Mouse (Mus musculus) retina, postnatal 1 day (tissue): ENCODE measurements around the gene Hk1.
"Not testable (repeated sequence)": the region's sequence is repeated elsewhere in the genome, so short reads cannot be mapped to it uniquely, and the experiment has no call there.

ENCODE experiments used
- DNase-seq: peaks from one replicate; pipeline ENCODE4 v3.0.0-alpha.2; 2012

Gene Hk1

DNA sequence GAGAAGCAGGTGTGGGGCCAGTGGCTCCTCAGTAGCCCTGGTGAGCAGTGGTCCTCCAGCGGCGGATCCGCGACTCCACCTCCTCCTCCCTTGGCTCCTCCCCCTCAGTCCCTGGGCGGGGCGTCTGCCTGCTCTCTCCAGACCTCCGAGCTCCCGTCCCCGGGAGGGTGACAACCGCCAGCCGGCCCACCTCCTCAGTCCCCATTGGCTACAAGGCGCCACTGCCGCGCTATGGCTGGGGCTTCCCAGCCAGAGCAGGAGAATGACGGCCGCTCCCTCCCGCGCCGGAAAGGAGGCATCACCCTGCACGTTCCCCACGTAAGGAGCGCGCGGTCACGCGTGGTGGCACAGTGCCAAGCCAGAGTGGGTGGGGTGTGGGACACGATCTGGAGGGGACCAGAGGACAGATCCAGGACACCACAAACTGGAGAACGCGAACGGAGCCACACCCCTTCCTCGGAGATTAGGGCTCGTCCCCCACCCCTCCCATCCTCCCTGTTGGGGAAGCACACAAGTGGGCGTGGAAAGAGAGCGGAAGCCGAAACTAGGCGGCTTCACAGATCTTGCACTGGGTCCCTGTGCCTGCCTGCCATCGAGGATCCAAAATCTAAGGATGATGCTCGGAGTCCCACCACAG is 39.5 kb downstream of the Hk1 start:
- DNase-seq = peak; percentile 98

- no peak for DNase-seq
These were observed 40.3 kb downstream of the Hk1 start for GRCm38 (mm10) chr10:62339211-62340094.

DNA sequence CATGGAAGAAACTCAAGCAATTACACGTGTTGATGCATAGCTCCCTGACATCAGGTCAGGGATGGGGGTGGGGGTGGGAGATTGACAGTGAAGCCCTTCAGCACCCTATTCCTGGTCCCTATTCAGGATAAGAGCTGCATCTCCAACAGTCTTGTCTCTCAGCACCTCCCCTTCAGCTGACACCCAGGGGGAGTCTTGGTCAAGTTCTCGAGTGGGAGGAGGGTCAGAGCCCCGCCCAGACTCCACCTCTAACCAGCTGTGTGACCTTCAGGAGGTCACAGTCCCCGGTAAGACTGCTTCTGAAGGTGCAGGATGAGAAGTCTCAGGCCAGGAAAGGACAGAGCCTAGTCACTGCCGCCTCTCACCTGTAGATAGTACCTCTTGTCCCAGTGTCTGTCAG is 41.1 kb downstream of the Hk1 start:
- DNase-seq = no peak

- DNase-seq = no peak
These were observed 41.5 kb downstream of the Hk1 start for GRCm38 (mm10) chr10:62338176-62338575.

DNA sequence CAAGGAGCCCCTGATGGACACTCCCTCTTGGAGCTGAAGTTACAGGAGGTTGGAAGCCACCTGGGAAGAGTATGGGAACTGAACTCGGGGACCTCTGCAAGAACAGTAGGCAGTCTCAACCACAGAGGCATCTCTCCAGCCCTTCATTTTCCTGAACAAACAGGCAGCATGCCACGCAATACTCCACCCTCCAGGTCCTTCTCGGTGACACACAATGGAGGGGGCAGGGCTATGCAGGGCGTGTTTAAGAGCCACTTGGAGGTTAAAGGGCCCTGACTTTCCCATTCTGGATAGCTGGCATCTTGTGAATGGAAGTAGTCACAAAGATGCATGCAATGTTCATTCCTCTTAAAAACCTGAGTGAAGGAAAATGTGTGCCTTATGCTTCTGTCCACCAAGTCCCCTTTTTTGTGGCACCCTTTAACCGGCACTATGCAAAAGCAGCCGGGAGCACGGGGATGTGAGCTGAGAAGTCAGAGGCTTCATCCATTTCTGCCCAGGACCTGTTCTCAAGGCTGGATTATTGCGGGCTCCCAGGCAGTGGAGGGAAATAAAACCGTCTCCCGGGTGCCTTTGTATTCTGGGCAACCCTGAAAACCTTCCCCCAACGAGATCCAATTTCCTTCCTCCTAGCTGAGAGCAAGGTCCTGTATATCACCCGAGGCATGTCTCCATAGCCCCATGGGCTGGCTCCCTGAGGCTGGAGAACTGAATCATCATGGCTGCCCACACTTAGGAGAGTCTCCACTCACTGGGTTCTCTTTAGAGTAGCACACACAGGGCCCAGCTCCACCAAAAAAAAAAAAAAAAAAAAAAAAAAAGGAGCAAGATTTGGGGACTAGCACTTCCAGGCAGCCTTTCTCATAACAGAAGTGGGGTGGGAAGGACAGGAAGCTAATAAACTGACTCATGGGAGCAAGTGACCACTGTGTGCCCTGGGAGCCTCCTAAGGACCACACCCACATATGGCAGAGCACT is 42.8 kb downstream of the Hk1 start:
- DNase-seq = no peak

- peak; percentile 52 for DNase-seq
These were observed 44.3 kb downstream of the Hk1 start for GRCm38 (mm10) chr10:62335423-62335776.

DNA sequence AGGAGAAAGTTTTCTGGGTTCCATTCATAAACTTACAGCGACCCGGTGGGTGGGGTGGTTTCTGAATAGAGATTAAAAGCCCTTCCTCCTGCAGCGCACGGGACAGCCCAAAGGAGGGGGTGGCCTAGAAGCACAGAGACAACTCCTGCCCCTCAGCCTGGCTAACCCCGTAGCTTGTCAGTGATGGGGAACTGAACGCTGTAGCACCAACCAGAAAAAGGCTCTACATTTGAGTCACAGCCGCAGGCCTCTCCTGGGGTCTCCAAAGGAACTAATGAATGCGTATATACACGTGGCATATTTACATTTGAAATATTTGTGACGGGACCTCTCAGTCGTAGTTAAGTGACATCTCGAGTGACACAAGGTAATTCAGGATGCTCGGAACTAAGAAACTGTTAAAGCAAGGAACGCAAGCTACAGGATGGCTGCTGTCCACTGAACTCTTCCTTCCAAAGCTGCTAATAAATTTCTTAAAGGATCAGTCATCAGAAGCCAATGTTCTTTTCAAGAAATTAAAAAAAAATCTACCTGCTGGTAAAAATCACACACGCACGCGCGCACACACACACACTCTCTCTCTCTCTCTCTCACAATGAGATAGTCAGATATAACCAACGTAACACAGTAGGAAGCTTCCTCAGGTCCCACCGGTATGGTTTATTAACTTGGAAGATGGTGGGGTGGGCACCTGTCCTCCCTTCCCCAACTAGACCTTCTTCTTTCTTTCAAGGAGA is 44.9 kb downstream of the Hk1 start:
- no peak for DNase-seq

DNA sequence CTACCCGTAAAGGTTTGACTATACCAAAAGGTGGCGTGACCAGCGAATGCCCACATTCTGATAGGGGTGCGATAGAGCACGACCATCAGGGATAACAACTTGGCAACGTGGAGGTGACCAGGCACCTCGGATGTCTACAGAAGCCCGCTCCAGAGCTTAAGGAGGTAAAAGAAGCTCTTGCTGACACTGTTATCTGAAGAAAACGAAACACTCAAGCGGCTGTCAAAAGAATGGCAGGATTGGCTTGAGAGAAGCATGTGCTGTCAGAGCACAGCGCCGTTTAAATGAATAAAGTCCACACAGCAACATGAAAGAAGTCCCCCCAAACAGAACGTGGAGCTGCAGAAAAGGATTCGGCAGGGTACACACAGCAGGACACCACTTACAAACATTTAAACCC is 46.4 kb downstream of the Hk1 start:
- DNase-seq = no peak

GRCm38 (mm10) chr10:62332514-62332913 is 47.2 kb downstream of the Hk1 start:
- DNase-seq = peak; percentile 65

GRCm38 (mm10) chr10:62331771-62332170 is 47.9 kb downstream of the Hk1 start:
- no peak for DNase-seq

- no peak for DNase-seq
These were observed 48.4 kb downstream of the Hk1 start for GRCm38 (mm10) chr10:62331296-62331695.

DNA sequence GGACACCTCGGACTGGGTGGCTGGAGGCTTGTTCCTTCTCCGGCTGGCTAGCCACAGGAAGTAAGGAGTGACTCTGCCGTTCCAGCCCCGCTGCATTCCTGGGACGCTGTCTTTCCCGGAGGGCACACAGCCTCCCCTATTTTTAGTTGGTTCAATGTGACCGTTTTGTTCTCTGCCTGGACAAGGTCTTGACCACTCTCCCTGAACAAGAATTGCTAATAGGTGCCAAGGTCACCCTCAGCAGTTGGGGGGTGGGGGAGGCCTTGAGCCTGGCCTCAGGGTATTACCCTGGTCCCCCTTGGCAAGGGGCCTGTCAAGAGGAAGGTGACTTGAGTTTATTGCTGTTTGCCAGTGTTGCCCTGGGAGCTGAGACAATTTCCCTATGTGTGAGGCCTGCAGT is 49.9 kb downstream of the Hk1 start:
- DNase-seq = no peak

- DNase-seq = no peak
These were observed 50.8 kb downstream of the Hk1 start for GRCm38 (mm10) chr10:62328886-62329412.

DNA sequence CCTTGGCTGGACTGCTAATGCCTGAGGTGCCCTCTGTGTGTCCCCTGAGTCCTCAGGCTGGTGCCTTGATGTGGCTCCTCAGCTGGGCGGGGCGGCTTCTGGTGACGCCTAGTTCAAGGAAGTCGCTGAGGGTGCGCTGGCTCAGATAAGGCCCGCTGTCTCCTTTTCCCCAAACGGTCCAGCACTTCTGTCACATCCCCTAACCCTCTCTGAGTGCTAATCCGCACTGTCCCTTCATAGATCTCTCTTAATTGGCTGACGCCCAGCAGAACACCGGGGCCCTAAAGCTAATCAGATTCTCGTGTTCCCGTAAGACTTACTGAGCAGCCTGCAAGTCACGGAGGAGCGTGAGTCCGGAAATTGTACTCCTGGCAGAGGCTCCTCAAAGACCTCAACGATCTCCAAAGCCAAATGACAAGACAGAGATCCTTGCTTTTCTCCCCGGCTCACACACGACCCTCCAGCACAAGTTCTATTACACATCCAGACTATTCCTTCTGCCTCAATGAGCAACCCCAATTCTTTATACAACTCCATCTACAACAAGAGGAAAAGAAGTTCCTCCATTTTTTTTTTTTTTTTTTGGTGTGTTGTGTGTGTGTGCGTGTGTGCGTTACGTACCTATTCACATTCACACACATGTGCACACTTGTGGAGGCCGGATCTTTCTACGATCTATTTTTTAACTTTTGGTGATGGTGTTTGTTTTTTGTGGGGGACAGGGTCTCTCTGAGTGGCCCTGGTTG is 52.0 kb downstream of the Hk1 start:
- DNase-seq = peak; percentile 80

- DNase-seq = no peak
These were observed 52.7 kb downstream of the Hk1 start for GRCm38 (mm10) chr10:62326818-62327571.

DNA sequence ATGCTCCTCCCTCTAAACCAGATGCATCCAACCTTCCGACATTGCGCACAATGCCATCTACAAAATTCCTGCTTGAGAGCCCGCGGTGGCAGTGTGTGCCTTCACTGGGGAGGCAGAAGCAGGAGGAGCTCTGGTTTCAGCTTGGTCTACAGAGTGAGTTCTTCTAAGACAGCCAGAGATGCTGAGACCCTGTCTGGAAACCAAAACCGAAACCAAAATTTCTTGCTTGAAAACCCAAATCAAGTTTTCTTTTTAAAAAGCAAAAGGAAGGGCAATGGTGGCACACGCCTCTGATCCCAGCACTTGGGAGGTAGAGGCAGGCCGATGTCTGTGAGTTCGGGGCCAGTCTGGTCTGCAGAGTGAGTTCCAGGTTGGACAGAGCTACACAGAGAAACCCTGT is 53.7 kb downstream of the Hk1 start:
- no peak for DNase-seq

DNA sequence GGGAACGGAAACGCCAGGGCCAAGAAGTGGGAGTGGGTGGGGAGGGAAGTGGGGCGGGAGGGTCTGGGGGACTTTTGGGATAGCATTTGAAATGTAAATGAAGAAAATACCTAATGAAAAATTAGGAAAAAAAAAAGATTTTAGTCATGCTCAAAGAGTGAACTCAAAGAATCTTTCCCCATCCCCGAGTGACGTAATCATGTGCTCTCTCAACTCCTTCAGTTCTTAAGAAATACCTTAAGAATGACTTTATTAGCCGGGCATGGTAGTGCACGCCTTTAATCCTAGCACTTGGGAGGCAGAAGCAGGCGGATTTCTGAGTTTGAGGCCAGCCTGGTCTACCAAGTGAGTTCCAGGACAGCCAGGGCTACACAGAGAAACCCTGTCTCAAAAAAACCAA is 56.9 kb downstream of the Hk1 start:
- DNase-seq = not testable (repeated sequence)

DNA sequence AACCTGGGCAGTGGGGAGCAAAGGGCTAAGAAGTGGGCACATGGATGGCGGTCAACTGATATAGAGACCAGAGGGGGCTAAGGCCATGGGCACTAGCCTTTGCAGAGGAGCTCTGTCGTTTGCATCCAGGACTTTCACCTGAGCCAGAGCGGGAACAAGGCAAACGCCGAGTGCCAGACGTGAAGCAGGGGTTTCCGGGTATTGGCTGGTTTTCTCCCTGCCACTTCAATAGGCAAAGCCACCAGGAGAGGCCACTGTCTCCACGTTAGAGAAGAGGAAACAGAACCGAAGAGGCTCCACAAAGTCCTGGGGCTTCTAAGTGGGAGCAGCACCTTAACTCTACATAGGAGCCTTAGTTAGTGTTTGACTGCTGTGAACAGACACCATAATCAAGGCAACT is 58.3 kb downstream of the Hk1 start:
- DNase-seq = no peak

DNA sequence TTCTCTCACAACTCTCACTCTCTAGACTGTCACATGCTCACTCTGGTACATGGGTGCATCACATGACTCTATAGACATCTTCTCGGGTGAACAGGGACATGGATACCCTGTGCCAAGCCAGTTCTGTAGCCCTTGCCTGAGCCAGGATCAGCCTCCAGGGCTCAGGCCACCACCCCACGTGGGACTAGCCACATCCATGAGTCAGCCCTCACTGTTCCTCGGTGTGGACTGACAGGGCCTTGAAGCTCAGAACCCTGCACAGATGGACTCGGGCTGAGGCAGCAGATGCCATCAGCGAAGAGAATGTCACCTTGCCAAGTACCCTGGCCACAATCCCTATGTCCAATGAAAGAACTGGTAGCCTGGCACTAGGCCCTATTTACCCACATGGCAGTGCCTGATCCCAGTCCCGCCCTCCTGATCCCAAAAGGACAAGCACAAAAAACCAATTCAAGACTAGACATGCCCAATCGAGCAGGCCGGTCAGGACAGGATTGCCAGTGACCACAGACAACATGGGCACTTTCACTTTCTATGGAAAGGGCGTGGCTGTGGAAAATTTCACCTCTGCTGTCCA is 59.2 kb downstream of the Hk1 start:
- no peak for DNase-seq

GRCm38 (mm10) chr10:62319154-62319553 is 60.6 kb downstream of the Hk1 start:
- DNase-seq = no peak
